In genomic region chr11:82110372-82111248, GRCm38 (mm10) we compare ENCODE assay signal across 28 mouse cellular contexts. TPM values are rescaled to one million over a fixed set of nuclear protein-coding genes. Genes with fewer than 3 reads are reported as not detected.
"Had no signal": no experiment of that assay in that cellular context is flagged by ENCODE, and none has a peak within 500 bp of the region (broad histone marks: within the 10 kb centered on the region; RNA-seq: fewer than 3 reads in every experiment).

No protein-coding gene starts in this region.

- H3K27ac ChIP-seq: gastrocnemius, adult 2 months; heart, adult 2 months; heart, embryonic 10.5 days; hindbrain, embryonic 10.5 days; hindbrain, embryonic 12.5 days; hindbrain, embryonic 14.5 days; intestine, embryonic 15.5 days; layer of hippocampus, adult 2 months; left cerebral cortex, adult 2 months; limb, embryonic 10.5 days; limb, embryonic 12.5 days had no signal

- DNase-seq: gastrocnemius, adult 2 months; gastrocnemius, postnatal 10 days; gastrocnemius, postnatal 25 days; heart, adult 2 months; heart, postnatal 10 days; heart, postnatal 4 days; kidney, adult 18-20 months; kidney, adult 8-10 months; kidney, postnatal 10 days; kidney, postnatal 25 days; kidney, postnatal 4 days had no signal

- H3K9ac ChIP-seq: heart, embryonic 12.5 days; hindbrain, embryonic 12.5 days; hindbrain, embryonic 14.5 days; intestine, embryonic 15.5 days; limb, embryonic 12.5 days had no signal

- H3K4me3 ChIP-seq: gastrocnemius, adult 2 months; heart, adult 2 months; heart, embryonic 10.5 days; heart, embryonic 12.5 days; hindbrain, embryonic 10.5 days; hindbrain, embryonic 12.5 days; intestine, embryonic 15.5 days; layer of hippocampus, adult 2 months; left cerebral cortex, adult 2 months; limb, embryonic 10.5 days; limb, embryonic 12.5 days had no signal

- ATAC-seq: hindbrain, embryonic 16.5 days; inflammation-experienced regulatory T-cells, adult 6 months; intestine, embryonic 15.5 days; intestine, postnatal 0 days had no signal

- H3K4me1 ChIP-seq: heart, embryonic 10.5 days; heart, embryonic 12.5 days; hindbrain, embryonic 10.5 days; hindbrain, embryonic 12.5 days; intestine, embryonic 15.5 days; limb, embryonic 10.5 days; limb, embryonic 12.5 days had no signal

- H3K9me3 ChIP-seq: heart, embryonic 12.5 days; hindbrain, embryonic 10.5 days; hindbrain, embryonic 12.5 days; intestine, embryonic 15.5 days; limb, embryonic 10.5 days; limb, embryonic 12.5 days had no signal

- H3K27me3 ChIP-seq: heart, embryonic 12.5 days; hindbrain, embryonic 12.5 days; intestine, embryonic 15.5 days; limb, embryonic 12.5 days had no signal

- H3K4me2 ChIP-seq: heart, embryonic 12.5 days; hindbrain, embryonic 12.5 days; hindbrain, embryonic 14.5 days; intestine, embryonic 15.5 days; limb, embryonic 12.5 days had no signal

- H3K36me3 ChIP-seq: heart, embryonic 10.5 days; heart, embryonic 12.5 days; hindbrain, embryonic 10.5 days; hindbrain, embryonic 12.5 days; intestine, embryonic 15.5 days; limb, embryonic 10.5 days; limb, embryonic 12.5 days had no signal

RNA-seq across cellular contexts. Expression of gene Ccl8, which starts 4.4 kb away (rescaled TPM):
- polyA plus RNA-seq: heart, embryonic 10.5 days; heart, embryonic 12.5 days; heart, embryonic 14.5 days; hindbrain, embryonic 10.5 days; hindbrain, embryonic 12.5 days; hindbrain, embryonic 14.5 days; hindbrain, embryonic 16.5 days; intestine, embryonic 15.5 days; intestine, postnatal 0 days; kidney, embryonic 14.5 days; kidney, embryonic 16.5 days; limb, embryonic 10.5 days; limb, embryonic 12.5 days; limb, embryonic 14.5 days had no signal

RNA-seq across cellular contexts. Expression of gene Ccl12, which starts 9.0 kb away (rescaled TPM):
- polyA plus RNA-seq: heart, embryonic 10.5 days; inflammation-experienced regulatory T-cells, adult 6 months; limb, embryonic 10.5 days had no signal

RNA-seq across cellular contexts. Expression of gene Ccl11, which starts 53.0 kb away (rescaled TPM):
- polyA plus RNA-seq: heart, embryonic 10.5 days; hindbrain, embryonic 10.5 days; inflammation-experienced regulatory T-cells, adult 6 months; limb, embryonic 10.5 days; limb, embryonic 12.5 days had no signal
